Mouse (Mus musculus): ENCODE measurements at regions not wholly inside any gene's neighbourhood (a gene's known extent, or its start where the extent isn't known, plus 50 kb on each side); places are given as distances from the start of the nearest gene placed in this dataset.

DNA sequence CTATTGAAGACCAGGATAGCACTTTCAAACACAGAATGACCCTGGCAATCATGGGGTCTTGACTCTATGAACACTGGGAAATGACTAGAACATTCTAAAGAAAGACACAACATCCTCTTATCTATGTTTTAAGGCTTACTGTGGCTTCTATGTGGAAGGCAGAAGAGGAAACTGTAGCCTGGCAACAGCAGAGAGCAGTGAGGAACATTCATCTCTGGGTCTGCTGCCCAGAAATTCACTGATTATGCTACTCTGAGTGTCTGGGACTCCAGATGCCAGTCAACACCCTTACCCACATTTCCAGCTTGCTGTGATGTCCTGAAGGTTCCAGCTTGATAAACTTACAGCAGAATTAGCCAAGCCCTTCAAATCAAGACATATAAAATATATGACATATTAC, 352.7 kb upstream of the Sall1 start:
- intact Hi-C loops (cut with DNase I) = no loop called here
- peak; percentile 20 to 57 for DNase-seq (ENCODE audit: low spot score in 2 of 2)

DNA sequence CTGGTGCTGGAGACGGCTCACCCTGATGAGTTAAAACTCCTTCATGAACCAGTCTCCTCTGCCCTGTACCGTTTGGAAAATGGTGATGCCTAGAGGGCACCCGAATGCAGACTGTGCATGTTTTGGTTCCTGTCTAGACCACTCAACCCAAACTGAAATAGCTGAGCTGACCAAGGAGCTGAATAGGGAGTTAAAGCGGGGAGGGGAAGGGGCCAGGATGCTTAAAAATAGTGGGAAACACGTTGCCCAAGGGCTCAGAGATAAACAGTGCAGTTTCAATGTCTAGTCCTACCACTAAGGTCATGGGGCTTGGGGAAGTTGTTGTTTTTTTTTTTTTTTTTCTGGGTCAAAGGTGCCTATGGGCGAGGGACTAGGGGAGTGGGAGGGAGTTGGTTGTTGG, 348.8 kb upstream of the Sall1 start:
- peak in 1 of 2 experiments; percentile 56 for DNase-seq (ENCODE audit: low spot score in 2 of 2)

DNA sequence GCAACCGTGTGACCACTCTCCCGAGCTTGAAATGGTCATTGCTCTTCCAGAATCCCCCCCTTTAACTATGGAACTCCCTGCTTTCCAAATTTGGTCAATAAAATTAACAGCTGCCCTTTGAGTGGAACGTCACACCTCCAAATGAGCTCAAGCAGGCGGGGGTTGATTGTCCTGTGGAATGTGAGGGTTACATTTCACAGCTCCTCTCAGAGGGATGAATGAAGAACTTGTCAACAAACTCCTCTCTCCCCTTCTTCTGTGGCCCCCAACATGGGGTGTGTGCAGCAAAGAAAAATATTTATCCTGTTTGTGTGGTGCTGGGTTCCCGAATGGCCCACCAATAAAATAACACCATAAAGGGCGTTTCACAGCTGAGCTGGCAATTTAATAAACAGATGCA, 344.8 kb upstream of the Sall1 start:
- no peak for DNase-seq (ENCODE audit: low spot score in 2 of 2)
- intact Hi-C loops (cut with DNase I) = no loop called here

More for the DNA sequence above, 348.8 kb upstream of the Sall1 start:
- intact Hi-C loops (cut with DNase I) = loop anchor here (5.0 kb wide), 1 partner anchor 350 kb away; the partner anchor contains the start of gene Sall1

GRCm38 (mm10) chr8:89387295-89387694, 343.3 kb upstream of the Sall1 start:
- DNase-seq (ENCODE audit: low spot score in 2 of 2) = no peak
- intact Hi-C loops (cut with DNase I) = no loop called here

GRCm38 (mm10) chr8:89385028-89385427, 341.1 kb upstream of the Sall1 start:
- intact Hi-C loops (cut with DNase I) = no loop called here
- no peak for DNase-seq (ENCODE audit: low spot score in 2 of 2)

DNA sequence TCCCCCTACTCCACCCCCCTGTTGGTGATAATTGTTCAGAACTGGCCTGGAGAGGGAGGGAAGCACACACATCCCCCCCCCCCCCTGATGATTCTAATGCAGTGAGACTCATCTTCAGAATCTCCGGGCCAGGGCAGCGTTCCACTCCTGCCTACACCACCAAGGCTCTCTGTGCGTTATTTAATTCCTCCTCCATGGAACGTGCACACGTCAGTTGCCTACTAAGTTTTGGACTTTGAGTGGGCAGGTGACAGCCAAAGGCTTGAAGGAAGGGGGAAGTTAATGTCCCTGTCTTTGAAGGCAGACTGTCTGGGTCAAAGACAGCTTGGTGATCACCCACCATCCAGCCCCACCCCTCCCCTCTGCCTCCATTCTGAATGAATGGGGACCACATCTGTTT, 339.8 kb upstream of the Sall1 start:
- DNase-seq (ENCODE audit: low spot score in 2 of 2) = peak in 1 of 2 experiments; percentile 64
- intact Hi-C loops (cut with DNase I) = no loop called here

- no peak for DNase-seq (ENCODE audit: low spot score in 2 of 2)
- intact Hi-C loops (cut with DNase I) = no loop called here
These were observed 338.8 kb upstream of the Sall1 start for GRCm38 (mm10) chr8:89382538-89383380.

GRCm38 (mm10) chr8:89380436-89380835, 336.5 kb upstream of the Sall1 start:
- intact Hi-C loops (cut with DNase I) = no loop called here
- DNase-seq (ENCODE audit: low spot score in 2 of 2) = no peak

DNA sequence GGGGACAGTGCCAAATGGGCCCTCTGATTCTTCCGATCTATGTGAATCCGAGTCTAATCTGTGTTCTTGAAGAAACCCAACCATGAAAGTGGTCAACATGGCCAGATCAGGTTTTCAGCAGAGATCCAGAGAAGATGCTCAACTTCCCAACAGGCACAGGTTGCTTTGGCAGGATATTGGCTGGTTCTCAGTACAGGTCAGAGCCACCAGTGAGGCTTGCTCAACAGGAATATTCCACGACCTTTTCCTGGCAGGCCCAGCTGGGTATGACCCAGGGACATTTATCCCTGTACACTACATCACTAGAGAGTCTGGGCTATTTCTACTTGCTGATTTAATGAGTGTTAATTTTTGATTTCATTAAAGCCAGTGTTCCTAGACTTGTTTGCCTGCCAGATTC, 328.8 kb upstream of the Sall1 start:
- no peak for DNase-seq (ENCODE audit: low spot score in 2 of 2)
- intact Hi-C loops (cut with DNase I) = no loop called here

- intact Hi-C loops (cut with DNase I) = no loop called here
- no peak for DNase-seq (ENCODE audit: low spot score in 2 of 2)
These were observed 327.8 kb upstream of the Sall1 start for GRCm38 (mm10) chr8:89371773-89372132.

DNA sequence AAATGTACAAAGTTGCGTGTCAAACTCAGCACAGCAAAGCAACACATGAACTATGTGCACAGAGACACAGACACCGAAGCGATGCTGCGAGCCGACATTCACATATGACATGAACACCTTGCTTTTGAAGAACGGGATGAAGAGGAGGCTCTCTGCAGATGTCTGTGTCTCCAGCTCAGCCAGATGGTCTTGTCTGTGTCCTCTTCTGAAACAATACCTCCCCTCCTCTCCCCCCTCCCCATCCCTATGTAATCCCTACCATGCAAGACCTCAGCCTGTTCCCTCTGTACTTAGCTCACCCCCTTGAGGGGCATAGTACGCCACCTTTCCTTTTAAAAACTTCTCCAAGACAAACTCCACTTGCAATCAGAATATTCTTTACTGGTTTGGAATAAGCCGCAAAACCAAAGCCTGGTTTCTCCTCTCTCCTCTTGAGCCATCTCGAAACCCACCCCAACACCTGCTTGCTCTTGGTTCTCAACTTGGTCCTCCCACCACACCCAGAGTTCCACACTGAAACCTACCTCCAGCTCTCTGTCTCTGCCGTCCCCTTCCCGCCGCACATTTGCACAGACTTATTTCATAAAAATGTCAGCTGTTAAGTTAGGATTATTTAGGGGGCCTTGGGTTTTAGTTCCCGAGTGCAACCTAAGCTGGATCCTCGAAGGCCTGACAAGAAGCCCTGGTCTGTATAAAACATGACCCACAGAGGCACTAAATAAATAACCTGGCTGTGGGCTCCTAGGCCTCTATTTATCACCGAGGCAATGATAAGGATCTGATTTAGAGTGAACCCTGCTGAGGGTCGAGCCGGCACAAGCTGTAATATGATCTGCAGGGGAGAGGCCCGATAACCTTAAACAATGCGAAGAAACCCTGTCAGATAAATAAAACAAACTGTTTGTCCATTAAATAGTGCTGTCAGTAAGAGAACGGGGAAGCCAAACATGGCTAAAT, 327.1 kb upstream of the Sall1 start:
- intact Hi-C loops (cut with DNase I) = no loop called here
- DNase-seq (ENCODE audit: low spot score in 2 of 2) = no peak

GRCm38 (mm10) chr8:89365430-89365829, 321.5 kb upstream of the Sall1 start:
- no peak for DNase-seq (ENCODE audit: low spot score in 2 of 2)
- intact Hi-C loops (cut with DNase I) = no loop called here

- peak; percentile 4 to 58 for DNase-seq (ENCODE audit: low spot score in 2 of 2)
- intact Hi-C loops (cut with DNase I) = no loop called here
These were observed 314.4 kb upstream of the Sall1 start for GRCm38 (mm10) chr8:89358411-89358810.

GRCm38 (mm10) chr8:89345547-89345946, 301.6 kb upstream of the Sall1 start:
- intact Hi-C loops (cut with DNase I) = no loop called here

DNA sequence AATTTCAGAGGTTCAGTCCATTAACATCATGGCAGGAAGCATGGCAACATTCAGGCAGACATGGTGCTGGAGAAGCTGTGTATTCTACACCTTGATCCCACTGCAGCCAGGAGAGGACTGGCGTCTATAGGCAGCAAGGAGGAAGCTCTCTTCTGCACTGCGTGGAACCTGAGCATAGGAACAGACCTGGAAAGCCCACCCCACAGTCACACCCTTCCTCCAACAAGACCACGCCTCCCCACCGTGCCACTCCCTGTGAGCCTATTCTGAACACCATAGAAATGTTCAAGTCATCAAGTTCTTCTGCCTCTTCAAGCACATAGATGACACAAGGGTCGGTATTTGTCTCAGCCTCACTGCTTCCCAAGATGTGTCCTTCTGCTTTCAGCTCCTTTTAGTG, 297.7 kb upstream of the Sall1 start:
- DNase-seq (ENCODE audit: low spot score in 2 of 2) = no peak
- intact Hi-C loops (cut with DNase I) = no loop called here

More at GRCm38 (mm10) chr8:89345547-89345946, 301.6 kb upstream of the Sall1 start:
- DNase-seq (ENCODE audit: low spot score in 2 of 2) = no peak

DNA sequence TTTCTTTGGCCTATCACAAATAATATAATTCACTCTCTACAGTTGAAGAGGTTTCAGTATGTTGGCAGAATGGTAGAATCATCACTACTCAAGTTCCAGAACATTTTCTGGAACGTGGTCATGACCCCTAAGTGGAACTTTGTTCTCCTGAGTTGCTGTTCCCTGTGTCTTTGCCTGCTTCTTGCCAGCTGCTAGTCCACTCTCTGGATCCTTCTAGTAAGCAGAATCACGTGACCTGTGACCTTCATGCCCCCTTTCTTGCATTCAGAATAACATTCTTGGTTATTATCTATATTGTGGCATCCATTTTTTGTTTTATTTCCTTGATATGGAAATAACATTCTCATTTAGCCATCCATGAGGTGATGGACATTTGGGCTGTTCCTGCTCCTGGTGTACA, 291.5 kb upstream of the Sall1 start:
- intact Hi-C loops (cut with DNase I) = no loop called here
- DNase-seq (ENCODE audit: low spot score in 2 of 2) = no peak

DNA sequence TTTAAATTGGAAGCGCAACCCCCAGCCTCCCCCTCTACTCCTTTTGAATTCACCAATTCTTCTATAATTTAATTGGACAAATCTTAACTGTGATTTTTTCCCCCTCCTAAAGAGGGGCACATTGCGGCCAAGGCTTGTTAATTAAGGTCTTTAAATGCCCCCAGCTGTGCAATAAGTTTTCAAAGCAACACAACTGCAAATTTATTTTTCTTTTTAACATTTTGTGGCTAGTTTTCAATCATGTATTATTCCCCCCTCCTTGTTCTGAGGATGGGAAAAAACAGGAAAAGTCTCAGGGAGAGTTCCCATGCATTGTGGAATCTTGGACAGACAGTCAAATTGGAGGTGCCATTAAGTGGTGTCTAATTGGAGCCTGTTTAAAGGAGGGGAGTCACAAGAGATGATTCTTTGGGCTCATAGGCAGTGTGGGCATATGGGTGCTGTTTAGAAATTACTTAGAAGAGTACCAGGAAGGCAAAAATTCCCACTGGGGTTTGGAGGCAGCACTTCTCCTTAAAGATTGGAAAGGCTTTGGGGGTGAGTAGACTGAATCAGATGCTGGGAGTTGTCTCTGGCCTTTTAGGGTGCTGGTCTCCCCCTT, 281.9 kb upstream of the Sall1 start:
- no peak for DNase-seq (ENCODE audit: low spot score in 2 of 2)
- intact Hi-C loops (cut with DNase I) = no loop called here

- intact Hi-C loops (cut with DNase I) = no loop called here
- DNase-seq (ENCODE audit: low spot score in 2 of 2) = no peak
These were observed 281.3 kb upstream of the Sall1 start for GRCm38 (mm10) chr8:89325248-89325645.

- DNase-seq (ENCODE audit: low spot score in 2 of 2) = no peak
- intact Hi-C loops (cut with DNase I) = loop anchor here (5.0 kb wide), 1 partner anchor 248 kb away; no protein-coding TSS in a partner anchor
These were observed 280.7 kb upstream of the Sall1 start for GRCm38 (mm10) chr8:89324462-89325247.
